Mouse (Mus musculus) liver, embryonic 13.5 days (tissue): ENCODE data around the gene Tanc2. TPM values are rescaled to one million over a fixed set of nuclear protein-coding genes. Genes with fewer than 3 reads are reported as not detected.
A peak's percentile ranks its signal among the peaks of the same experiment; 100 is the strongest.

ENCODE experiments used
- ATAC-seq: fragments of 200-750 bp; cut with Nextera tagmentation; 2 replicates; pipeline ENCODE4 v1.8.0; 2017; ENCODE audit warnings: low read depth, mild to moderate bottlenecking, moderate number of reproducible peaks, moderate library complexity
- DNase-seq: peaks from one replicate; pipeline ENCODE4 v3.0.0; 2022
- H3K27ac ChIP-seq: fragments of 300-500 bp; sonication (generic); 2 replicates; pipeline ENCODE4 v1.5.1; 2015; ENCODE audit warnings: moderate library complexity, mild to moderate bottlenecking, inconsistent platforms
- H3K27me3 ChIP-seq: fragments of 300-500 bp; sonication (generic); 2 replicates; pipeline ENCODE4 v1.6.1; 2015; ENCODE audit warnings: mild to moderate bottlenecking, inconsistent platforms
- H3K36me3 ChIP-seq: fragments of 300-500 bp; sonication (generic); 2 replicates; pipeline ENCODE4 v1.6.1; 2015; ENCODE audit warnings: mild to moderate bottlenecking, inconsistent platforms
- H3K4me1 ChIP-seq: fragments of 300-500 bp; sonication (generic); replicated peaks from 2 replicates; pipeline ENCODE4 v1.6.1; 2015; ENCODE audit warnings: inconsistent platforms
- H3K4me2 ChIP-seq: fragments of 300-500 bp; sonication (generic); 2 replicates; pipeline ENCODE4 v1.6.1; 2015; ENCODE audit warnings: inconsistent platforms, mild to moderate bottlenecking, moderate library complexity
- H3K4me3 ChIP-seq: fragments of 300-500 bp; sonication (generic); replicated peaks from 2 replicates; pipeline ENCODE4 v1.5.1; 2015; ENCODE audit warnings: mild to moderate bottlenecking, inconsistent platforms
- H3K9ac ChIP-seq: fragments of 300-500 bp; sonication (generic); 2 replicates; pipeline ENCODE4 v1.6.1; 2015; ENCODE audit warnings: mild to moderate bottlenecking, inconsistent platforms
- H3K9me3 ChIP-seq: fragments of 300-500 bp; sonication (generic); replicated peaks from 2 replicates; pipeline ENCODE4 v1.6.1; 2016; ENCODE audit warnings: inconsistent platforms
- WGBS: fragments of 180-500 bp; shearing (Covaris S2); methylation state at CpG from one replicate; pipeline ENCODE4 v1.1.7; 2015; ENCODE audit not compliant: insufficient replicate concordance; 5-methylcytosine and 5-hydroxymethylcytosine counted together
- polyA plus RNA-seq: library from polyadenylated mRNA; unstranded; fragments of >200 nt; fragmentation: Nextera tagmentation; extraction: Ambion mirVana; gene quantifications from 2 replicates; pipeline ENCODE4 v1.2.1, GENCODE M21; 2015

Gene Tanc2
- polyA plus RNA-seq, 1 experiment from 2014 or later = 1.3 TPM

DNA sequence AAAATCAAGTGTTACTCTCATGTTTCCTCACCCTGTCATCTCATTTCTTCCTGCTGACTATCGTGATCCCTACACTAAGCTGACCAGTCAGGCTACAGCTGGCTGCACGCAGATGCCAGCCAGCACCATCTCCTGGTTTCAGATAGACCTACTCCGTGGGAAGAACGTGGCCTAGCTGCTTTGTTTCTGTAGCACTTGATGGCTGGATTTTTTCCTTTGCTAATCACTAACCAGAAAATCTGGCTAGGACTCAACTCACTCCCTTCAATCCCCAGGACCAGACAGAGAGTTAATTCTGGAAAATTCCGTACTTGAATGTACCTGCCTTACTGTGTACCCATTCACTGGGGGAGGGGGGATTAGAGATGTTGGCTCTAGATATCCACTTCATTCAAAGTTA lies 338.4 kb downstream of the Tanc2 start:
- H3K27me3 ChIP-seq = no peaks in the 10 kb centered on the region; the same call in 1 of the 2 replicates
- H3K36me3 ChIP-seq = no peaks in the 10 kb centered on the region
- DNase-seq (no peak), ATAC-seq (no peak)
- H3K27ac ChIP-seq = no peak overlapping the region
- H3K4me2 ChIP-seq = no peak overlapping the region
- H3K4me3 ChIP-seq = no peak overlapping the region
- H3K9me3 ChIP-seq = no peaks in the 10 kb centered on the region
- H3K4me1 ChIP-seq = no peaks in the 10 kb centered on the region; the same call in 1 of the 2 replicates
- no peak overlapping the region for H3K9ac ChIP-seq
- WGBS = 63% methylated on average over 5 of the region's 5 CpGs

- Histone ChIP-seq H3K4me1 (no peaks in the 10 kb centered on the region), H3K4me2 (no peak overlapping the region), H3K27me3 (no peaks in the 10 kb centered on the region; the same call in 1 of the 2 replicates), H3K9me3 (no peaks in the 10 kb centered on the region), H3K9ac (no peak overlapping the region), H3K4me3 (no peak overlapping the region), H3K27ac (no peak overlapping the region), H3K36me3 (no peaks in the 10 kb centered on the region)
- DNase-seq (no peak), ATAC-seq (no peak)
- 76% methylated on average over 3 of the region's 3 CpGs for WGBS
Measured at GRCm38 (mm10) chr11:105931380-105931779, 341.6 kb downstream of the Tanc2 start.

DNA sequence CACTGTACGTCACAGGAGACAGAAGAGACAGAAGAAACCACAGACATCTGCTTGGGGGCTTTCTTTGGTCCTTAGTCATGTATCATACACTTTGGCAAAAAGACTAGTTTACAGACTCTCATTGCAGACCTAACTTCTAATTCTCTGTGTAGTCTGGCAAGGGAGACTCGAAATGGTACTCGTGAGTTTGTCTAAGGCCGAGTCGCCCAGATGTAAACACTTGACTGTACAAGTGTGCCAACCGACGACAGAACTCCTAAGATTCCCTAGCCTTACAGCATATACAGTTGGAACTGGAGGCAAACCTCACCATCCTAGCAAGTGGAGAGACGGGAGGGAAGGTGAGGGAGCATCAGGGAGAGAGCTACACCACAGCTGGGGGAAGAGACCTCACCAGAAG lies 344.0 kb downstream of the Tanc2 start:
- H3K9me3 ChIP-seq = no peaks in the 10 kb centered on the region
- no peak overlapping the region for H3K4me3 ChIP-seq
- H3K4me2 ChIP-seq = no peak overlapping the region
- no peaks in the 10 kb centered on the region for H3K36me3 ChIP-seq
- no peak for DNase-seq
- no peak overlapping the region for H3K27ac ChIP-seq
- ATAC-seq = no peak
- no peaks in the 10 kb centered on the region for H3K4me1 ChIP-seq
- 73% methylated on average over 8 of the region's 8 CpGs for WGBS
- no peak overlapping the region for H3K9ac ChIP-seq
- H3K27me3 ChIP-seq = no peaks in the 10 kb centered on the region; the same call in 1 of the 2 replicates

DNA sequence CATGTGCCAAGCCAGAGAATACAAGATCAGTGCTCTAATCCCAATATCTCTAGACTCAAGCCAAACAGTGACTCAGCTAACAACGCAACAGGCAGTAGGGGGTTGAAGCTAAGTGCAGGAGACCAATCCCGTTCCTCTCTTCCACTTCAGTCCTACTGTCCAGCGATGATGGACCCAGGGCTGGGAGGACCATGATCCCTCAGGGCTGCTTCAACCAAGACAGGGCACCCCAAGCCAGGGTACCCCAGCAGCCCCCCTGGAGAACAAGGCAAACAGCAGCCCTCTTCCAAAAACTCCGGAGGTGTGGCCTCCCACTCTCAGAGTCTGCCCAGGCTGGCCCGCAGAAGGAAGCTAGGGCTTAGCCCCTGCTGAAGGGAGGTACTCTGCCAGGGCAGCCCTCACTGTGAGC lies 344.5 kb downstream of the Tanc2 start:
- Histone ChIP-seq H3K4me1 (no peaks in the 10 kb centered on the region), H3K9ac (no peak overlapping the region), H3K36me3 (no peaks in the 10 kb centered on the region), H3K27me3 (peaks cover 2% of the 10 kb centered on the region), H3K4me2 (no peak overlapping the region), H3K9me3 (no peaks in the 10 kb centered on the region), H3K27ac (no peak overlapping the region), H3K4me3 (no peak overlapping the region)
- 48% methylated on average over 5 of the region's 5 CpGs for WGBS
- DNase-seq (no peak), ATAC-seq (no peak)

DNA sequence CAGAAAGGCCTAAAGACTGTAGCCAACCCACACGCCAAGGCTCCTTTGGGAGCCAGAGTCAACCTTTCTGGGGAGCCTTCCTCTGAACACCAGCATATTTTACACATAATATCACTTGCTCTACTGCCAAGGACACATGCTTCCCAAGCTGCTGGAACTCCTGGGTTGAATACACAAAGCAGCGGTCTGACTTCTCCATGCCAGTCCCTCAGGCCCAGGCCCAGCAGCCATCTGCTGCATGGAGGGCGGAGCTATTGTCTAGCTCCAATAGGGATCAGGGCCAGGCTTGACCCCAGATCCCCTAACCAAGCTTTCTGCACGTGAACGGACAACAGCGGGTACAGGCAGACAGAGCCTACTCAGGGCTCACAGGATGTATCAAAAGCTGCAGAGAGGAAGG lies 345.0 kb downstream of the Tanc2 start:
- ATAC-seq (no peak), DNase-seq (no peak)
- H3K4me2 ChIP-seq = no peak overlapping the region
- WGBS = 66% methylated on average over 6 of the region's 6 CpGs
- H3K36me3 ChIP-seq = no peaks in the 10 kb centered on the region
- H3K9ac ChIP-seq = no peak overlapping the region
- no peak overlapping the region for H3K4me3 ChIP-seq
- H3K27ac ChIP-seq = no peak overlapping the region
- H3K9me3 ChIP-seq = no peaks in the 10 kb centered on the region
- H3K4me1 ChIP-seq = no peaks in the 10 kb centered on the region
- H3K27me3 ChIP-seq = peaks cover 7% of the 10 kb centered on the region

DNA sequence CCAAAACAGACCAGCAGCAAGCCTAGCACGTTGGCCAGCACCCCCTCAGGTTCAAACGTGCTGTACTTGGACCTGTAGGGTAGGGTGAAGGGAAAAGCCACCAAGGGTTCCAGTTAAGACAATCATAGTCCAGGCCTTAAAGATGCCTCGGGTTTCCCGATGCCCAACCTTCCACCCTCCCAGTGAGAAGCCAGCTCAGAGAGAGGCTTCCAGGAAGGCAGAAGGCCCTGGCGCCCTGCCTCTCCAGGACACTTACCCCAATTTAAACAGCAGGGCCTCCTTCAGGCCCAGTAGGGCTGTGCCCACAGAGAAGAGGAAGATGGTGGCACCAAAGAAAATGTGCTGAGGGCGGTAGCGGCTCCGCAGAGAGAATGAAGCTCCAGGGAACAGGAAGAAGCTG lies 345.7 kb downstream of the Tanc2 start:
- WGBS = 59% methylated on average over 8 of the region's 8 CpGs
- peaks cover 14% of the 10 kb centered on the region for H3K27me3 ChIP-seq
- no peak overlapping the region for H3K4me3 ChIP-seq

DNA sequence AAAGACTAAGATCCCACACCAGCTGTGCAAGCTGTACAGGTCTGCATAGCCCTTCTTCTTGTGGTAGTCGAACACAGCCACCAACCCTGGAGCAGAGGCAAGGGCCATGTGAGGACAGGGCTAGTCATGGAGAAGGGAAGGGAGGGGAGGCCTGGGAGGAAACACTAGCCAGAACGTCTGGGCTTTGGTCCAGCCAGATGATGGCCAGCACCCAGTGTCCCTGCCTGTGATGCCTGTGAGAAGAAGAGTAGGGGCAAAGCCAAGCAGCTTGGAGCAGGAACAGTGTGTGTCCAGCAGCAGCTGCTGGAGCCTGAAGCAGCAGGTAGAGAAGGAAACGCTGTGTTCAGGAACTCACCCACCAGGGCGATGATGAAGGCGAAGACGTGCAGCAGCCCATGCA lies 346.4 kb downstream of the Tanc2 start:
- no peak for ATAC-seq
- Histone ChIP-seq H3K9me3 (no peaks in the 10 kb centered on the region), H3K4me1 (no peaks in the 10 kb centered on the region), H3K27ac (no peak overlapping the region), H3K9ac (no peak overlapping the region), H3K4me3 (no peak overlapping the region), H3K27me3 (peaks cover 16% of the 10 kb centered on the region), H3K36me3 (no peaks in the 10 kb centered on the region), H3K4me2 (no peak overlapping the region)
- no peak for DNase-seq
- WGBS = 75% methylated on average over 6 of the region's 6 CpGs

More for the DNA sequence above, 345.7 kb downstream of the Tanc2 start:
- no peaks in the 10 kb centered on the region for H3K4me1 ChIP-seq
- H3K9me3 ChIP-seq = no peaks in the 10 kb centered on the region
- ATAC-seq (no peak), DNase-seq (no peak)
- H3K27ac ChIP-seq = no peak overlapping the region
- H3K4me2 ChIP-seq = no peak overlapping the region
- H3K9ac ChIP-seq = no peak overlapping the region
- no peaks in the 10 kb centered on the region for H3K36me3 ChIP-seq

- Histone ChIP-seq H3K4me3 (no peak overlapping the region), H3K4me2 (no peak overlapping the region), H3K27ac (no peak overlapping the region), H3K36me3 (no peaks in the 10 kb centered on the region), H3K4me1 (0 out of 2 replicates have a peak, but pooled peaks cover 4% of the 10 kb centered on the region), H3K27me3 (peaks cover 19% of the 10 kb centered on the region), H3K9me3 (no peaks in the 10 kb centered on the region), H3K9ac (no peak overlapping the region)
- ATAC-seq = no peak
- 79% methylated on average over 3 of the region's 3 CpGs for WGBS
- no peak for DNase-seq
Measured at GRCm38 (mm10) chr11:105936974-105937373, 347.2 kb downstream of the Tanc2 start.

GRCm38 (mm10) chr11:105938771-105939170 lies 349.0 kb downstream of the Tanc2 start:
- H3K4me1 ChIP-seq = peaks cover 14% of the 10 kb centered on the region
- peaks cover 37% of the 10 kb centered on the region for H3K27me3 ChIP-seq
- H3K9me3 ChIP-seq = no peaks in the 10 kb centered on the region
- H3K36me3 ChIP-seq = no peaks in the 10 kb centered on the region
- ATAC-seq (no peak), DNase-seq (no peak)
- H3K4me3 ChIP-seq = no peak overlapping the region
- 58% methylated on average over 9 of the region's 9 CpGs for WGBS
- H3K27ac ChIP-seq = no peak overlapping the region
- no peak overlapping the region for H3K4me2 ChIP-seq
- H3K9ac ChIP-seq = no peak overlapping the region

DNA sequence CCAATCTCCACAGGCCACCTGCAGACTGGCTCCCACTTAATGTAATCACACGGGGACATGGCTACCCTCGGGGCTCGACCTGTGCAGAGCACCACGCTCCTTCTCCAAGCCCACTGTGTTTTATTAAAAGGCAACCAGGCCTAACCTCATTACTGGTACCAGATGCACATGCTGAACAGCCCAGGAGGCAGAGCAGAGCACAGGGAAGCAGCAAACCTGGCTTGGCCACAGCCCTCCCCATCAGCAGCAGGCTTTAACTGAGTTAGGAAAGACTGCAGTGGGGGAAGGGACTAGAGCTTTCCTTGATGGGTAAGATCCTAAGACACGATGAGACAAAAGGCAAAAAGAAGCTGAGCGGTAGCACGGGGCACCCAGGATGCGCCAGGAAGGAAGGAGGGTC lies 352.2 kb downstream of the Tanc2 start:
- Histone ChIP-seq H3K9me3 (no peaks in the 10 kb centered on the region), H3K9ac (no peak overlapping the region), H3K4me3 (no peak overlapping the region), H3K27ac (no peak overlapping the region), H3K27me3 (peaks cover 55% of the 10 kb centered on the region), H3K36me3 (no peaks in the 10 kb centered on the region), H3K4me2 (no peak overlapping the region), H3K4me1 (peaks cover 37% of the 10 kb centered on the region)
- WGBS = 60% methylated on average over 8 of the region's 8 CpGs
- no peak for DNase-seq
- 0 out of 2 replicates have a peak, but pooled peaks have one; percentile 16 for ATAC-seq

DNA sequence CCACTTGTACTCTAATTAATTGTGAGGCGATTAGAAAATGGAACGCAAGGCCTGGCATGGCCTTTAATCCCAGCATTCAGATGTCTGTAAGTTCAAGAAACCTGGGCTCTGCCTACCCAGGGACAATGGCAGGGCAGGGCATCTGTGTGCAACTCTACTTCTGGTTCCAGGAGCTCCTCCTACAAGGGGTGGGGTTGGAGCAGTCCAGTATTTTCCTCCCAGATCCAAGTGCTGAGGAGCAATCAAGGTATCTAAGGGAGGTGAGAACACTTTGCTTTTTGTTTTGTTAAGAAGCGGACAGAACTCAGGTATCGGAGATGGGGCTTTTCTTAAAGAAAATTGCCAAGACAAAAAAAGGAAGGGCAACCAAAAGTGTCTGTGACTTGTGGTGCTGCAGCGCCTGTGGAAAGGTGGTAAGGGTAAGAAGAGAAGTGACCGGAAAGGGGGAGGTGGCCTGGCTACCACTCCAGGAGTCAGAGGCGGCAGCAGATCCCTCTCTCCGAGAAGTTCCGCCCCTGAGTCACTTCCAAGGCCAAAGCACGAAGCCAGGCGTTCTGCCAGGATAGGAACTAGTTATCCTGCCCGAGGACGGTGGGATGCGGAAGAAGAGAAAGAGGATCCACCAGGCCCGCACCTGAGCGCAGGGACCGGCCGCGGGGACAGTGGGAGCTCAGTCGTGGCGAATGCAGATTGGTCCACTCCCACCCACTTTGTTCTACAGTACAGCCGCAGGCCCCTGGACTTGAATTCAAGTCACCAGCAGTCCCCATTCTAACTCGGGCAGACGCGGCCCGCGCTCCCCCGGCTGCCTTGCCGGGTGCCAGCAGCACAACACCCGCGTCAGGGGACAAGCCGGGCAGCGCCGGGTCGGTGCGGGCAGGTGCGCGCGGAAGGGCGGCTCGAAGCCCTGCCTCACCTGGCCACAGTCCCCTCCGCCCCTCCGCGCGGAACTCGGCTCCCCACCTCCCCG lies 353.6 kb downstream of the Tanc2 start:
- peak; percentile 33 for ATAC-seq
- peaks cover 58% of the 10 kb centered on the region for H3K27me3 ChIP-seq
- WGBS = 7% methylated on average over 47 of the region's 47 CpGs
- H3K36me3 ChIP-seq = no peaks in the 10 kb centered on the region
- peak overlapping the region; percentile 66 for H3K4me3 ChIP-seq
- peak overlapping the region; percentile 61 for H3K9ac ChIP-seq
- H3K27ac ChIP-seq = no peak overlapping the region
- no peak for DNase-seq
- peak overlapping the region; percentile 87 for H3K4me2 ChIP-seq
- H3K4me1 ChIP-seq = peaks cover 37% of the 10 kb centered on the region
- no peaks in the 10 kb centered on the region for H3K9me3 ChIP-seq
